Mouse (Mus musculus) CH12.LX (cell line): ENCODE measurements around the gene 1700028P14Rik.

Experiments used
- CTCF ChIP-seq, 2 experiments: IDR thresholded peaks in 1 of 2; conservative IDR thresholded peaks in 1 of 2; 2 replicates each; pipeline ENCODE4 v1.5.1; 2011 to 2012; ENCODE audit warnings: low read depth in 2 of 2, low read length in 2 of 2, improper control_type of control experiment in 1 of 2, inconsistent platforms in 1 of 2, mild to moderate bottlenecking in 1 of 2, moderate library complexity in 1 of 2
- E2F4 ChIP-seq: IDR thresholded peaks from 2 replicates; pipeline ENCODE4 v1.6.1; 2011; ENCODE audit warnings: low read depth, low read length, improper control_type of control experiment; ENCODE audit not compliant: insufficient replicate concordance
- NELFE ChIP-seq: IDR thresholded peaks from 2 replicates; pipeline ENCODE4 v1.6.1; 2011; ENCODE audit warnings: low read depth, low read length, improper control_type of control experiment
- NRF1 ChIP-seq: IDR thresholded peaks from 2 replicates; pipeline ENCODE4 v1.6.1; 2014; ENCODE audit warnings: low read depth, mild to moderate bottlenecking, inconsistent platforms, low read length, improper control_type of control experiment, moderate library complexity
- POLR2A ChIP-seq: IDR thresholded peaks from 2 replicates; pipeline ENCODE4 v1.6.1; 2011; ENCODE audit warnings: low read depth, mild to moderate bottlenecking, improper control_type of control experiment, low read length
- POLR2AphosphoS2 ChIP-seq: IDR thresholded peaks from 2 replicates; pipeline ENCODE4 v1.6.1; 2011; ENCODE audit warnings: low read depth, low read length, improper control_type of control experiment
- SIN3A ChIP-seq: IDR thresholded peaks from 2 replicates; pipeline ENCODE4 v1.6.1; 2012; ENCODE audit warnings: low read length, improper control_type of control experiment, inconsistent platforms
- TBP ChIP-seq: conservative IDR thresholded peaks from 2 replicates; pipeline ENCODE4 v1.6.1; 2011; ENCODE audit warnings: low read depth, low read length, improper control_type of control experiment

DNA sequence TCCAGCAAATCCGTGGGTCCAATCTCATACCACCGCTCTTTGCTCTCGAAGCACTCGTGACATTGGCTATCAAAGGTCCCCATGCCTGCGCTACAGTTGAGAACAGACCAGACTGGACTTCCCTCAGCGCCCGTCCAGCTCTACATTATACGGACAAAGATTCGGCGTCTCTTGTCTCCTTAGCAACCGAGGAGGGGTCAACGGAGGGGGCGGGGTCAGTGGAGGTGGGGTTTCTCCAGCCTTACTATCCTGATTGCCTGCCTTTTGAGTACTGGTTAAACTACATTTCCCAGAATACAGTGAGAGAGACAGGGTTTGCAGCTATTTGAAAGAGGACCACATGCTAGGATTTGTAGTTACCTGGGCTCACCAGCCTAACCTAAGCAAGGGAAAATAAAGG is at the start of gene 1700028P14Rik:
- no peak for TF ChIP-seq E2F4
- no peak for TF ChIP-seq POLR2A
- TF ChIP-seq SIN3A: no peak
- TF ChIP-seq CTCF (conservative IDR thresholded peaks at IDR 0.05 in 1 of 2, IDR thresholded peaks at IDR 0.05 in 1 of 2; ENCODE audit: low read depth in 2 of 2, low read length in 2 of 2): no peak
- TF ChIP-seq TBP: no peak
- TF ChIP-seq NELFE: no peak
- no peak for TF ChIP-seq POLR2AphosphoS2
- TF ChIP-seq NRF1: no peak
